Mouse (Mus musculus) hindbrain, embryonic 14.5 days (tissue): Measurements from ENCODE around the gene Mrpl57. TPM values are rescaled to one million over a fixed set of nuclear protein-coding genes. Genes with fewer than 3 reads are reported as not detected.
"Not testable (repeated sequence)": the region's sequence is repeated elsewhere in the genome, so short reads cannot be mapped to it uniquely, and the experiment has no call there.

ENCODE experiments used
- ATAC-seq: fragments of 200-750 bp; cut with Nextera tagmentation; 2 replicates; pipeline ENCODE4 v1.8.0; 2017; ENCODE audit warnings: moderate number of reproducible peaks, mild to moderate bottlenecking, moderate TSS enrichment, moderate library complexity; ENCODE audit not compliant: low FRiP score
- DNase-seq: peaks from one replicate; pipeline ENCODE4 v3.0.0-alpha.2; 2015; ENCODE audit warnings: low spot score
- H3K27ac ChIP-seq: fragments of 300-500 bp; sonication (generic); 2 replicates; pipeline ENCODE4 v1.5.1; 2014; ENCODE audit warnings: mild to moderate bottlenecking, moderate library complexity
- H3K27me3 ChIP-seq: fragments of 300-500 bp; sonication (generic); 2 replicates; pipeline ENCODE4 v1.6.1; 2014; ENCODE audit warnings: mild to moderate bottlenecking, low read length, mixed read lengths; ENCODE audit not compliant: control insufficient read depth, insufficient read depth
- H3K36me3 ChIP-seq: fragments of 300-500 bp; sonication (generic); replicated peaks from 2 replicates; pipeline ENCODE4 v1.6.1; 2014; ENCODE audit not compliant: control insufficient read depth, insufficient read depth
- H3K4me1 ChIP-seq: fragments of 300-500 bp; sonication (generic); replicated peaks from 2 replicates; pipeline ENCODE4 v1.6.1; 2014; ENCODE audit warnings: antibody characterized with exemption, low read length, mixed read lengths; ENCODE audit not compliant: control insufficient read depth, insufficient read depth
- H3K4me2 ChIP-seq: fragments of 300-500 bp; sonication (generic); replicated peaks from 2 replicates; pipeline ENCODE4 v1.6.1; 2014; ENCODE audit warnings: mild to moderate bottlenecking, moderate library complexity
- H3K4me3 ChIP-seq: fragments of 300-500 bp; sonication (generic); replicated peaks from 2 replicates; pipeline ENCODE4 v1.5.1; 2014; ENCODE audit warnings: mild to moderate bottlenecking, low read length
- H3K9ac ChIP-seq: fragments of 300-500 bp; sonication (generic); 2 replicates; pipeline ENCODE4 v1.6.1; 2014
- H3K9me3 ChIP-seq: fragments of 300-500 bp; sonication (generic); 2 replicates; pipeline ENCODE4 v1.6.1; 2016; ENCODE audit warnings: low read length; ENCODE audit not compliant: control insufficient read depth
- WGBS: fragments of 180-500 bp; shearing (Covaris S2); extraction: QIAGEN DNeasy Blood & Tissue Kit; methylation state at CpG from one replicate; pipeline ENCODE4 v1.1.7; 2014; 5-methylcytosine and 5-hydroxymethylcytosine counted together
- polyA plus RNA-seq: library from polyadenylated mRNA; unstranded; fragments of >200 nt; fragmentation: Nextera tagmentation; extraction: Ambion mirVana; gene quantifications from 2 replicates; pipeline ENCODE4 v1.2.1, GENCODE M21; 2014

Mrpl57 gene
- polyA plus RNA-seq, 1 experiment from 2014 or later, result 176 TPM

- no peak for DNase-seq
- H3K4me2 ChIP-seq, result no peak overlapping the region
- no peak overlapping the region for H3K4me3 ChIP-seq
- no peak overlapping the region for H3K9ac ChIP-seq
- no peaks in the 10 kb centered on the region for H3K4me1 ChIP-seq
- peaks cover 69% of the 10 kb centered on the region for H3K36me3 ChIP-seq
- H3K27me3 ChIP-seq, result no peaks in the 10 kb centered on the region
- no peak overlapping the region for H3K27ac ChIP-seq
- WGBS, result 84% methylated on average over 2 of the region's 2 CpGs
- no peaks in the 10 kb centered on the region for H3K9me3 ChIP-seq
- ATAC-seq, result no peak
Measured at GRCm38 (mm10) chr14:57852961-57853360, 26.9 kb downstream of the Mrpl57 start.

GRCm38 (mm10) chr14:57856037-57856436 lies 30.0 kb downstream of the Mrpl57 start:
- H3K4me3 ChIP-seq, H3K9me3 ChIP-seq, H3K27me3 ChIP-seq, H3K27ac ChIP-seq, H3K9ac ChIP-seq, H3K4me1 ChIP-seq, H3K4me2 ChIP-seq, DNase-seq, ATAC-seq: not testable (repeated sequence)
- peaks cover 68% of the 10 kb centered on the region for H3K36me3 ChIP-seq

- no peak overlapping the region for H3K27ac ChIP-seq
- DNase-seq (no peak), ATAC-seq (no peak)
- peaks cover 60% of the 10 kb centered on the region for H3K36me3 ChIP-seq
- H3K4me3 ChIP-seq, result no peak overlapping the region
- H3K9ac ChIP-seq, result no peak overlapping the region
- no peaks in the 10 kb centered on the region for H3K27me3 ChIP-seq
- H3K9me3 ChIP-seq, result no peaks in the 10 kb centered on the region
- 90% methylated on average over 2 of the region's 2 CpGs for WGBS
- H3K4me2 ChIP-seq, result no peak overlapping the region
- H3K4me1 ChIP-seq, result no peaks in the 10 kb centered on the region
Measured at GRCm38 (mm10) chr14:57858601-57859000, 32.6 kb downstream of the Mrpl57 start.

GRCm38 (mm10) chr14:57859520-57859919 lies 33.5 kb downstream of the Mrpl57 start:
- Histone ChIP-seq H3K9ac (no peak overlapping the region), H3K27me3 (no peaks in the 10 kb centered on the region), H3K27ac (no peak overlapping the region), H3K9me3 (no peaks in the 10 kb centered on the region), H3K4me3 (no peak overlapping the region), H3K4me1 (no peaks in the 10 kb centered on the region), H3K36me3 (peaks cover 62% of the 10 kb centered on the region), H3K4me2 (no peak overlapping the region)
- ATAC-seq (no peak), DNase-seq (no peak)

GRCm38 (mm10) chr14:57861987-57862412 lies 36.0 kb downstream of the Mrpl57 start:
- Histone ChIP-seq H3K9me3 (no peaks in the 10 kb centered on the region), H3K9ac (no peak overlapping the region), H3K4me2 (no peak overlapping the region), H3K4me3 (no peak overlapping the region), H3K27me3 (no peaks in the 10 kb centered on the region), H3K36me3 (peaks cover 57% of the 10 kb centered on the region), H3K4me1 (no peaks in the 10 kb centered on the region), H3K27ac (no peak overlapping the region)
- WGBS, result 96% methylated on average over 4 of the region's 4 CpGs
- no peak for DNase-seq
- no peak for ATAC-seq

- DNase-seq (no peak), ATAC-seq (no peak)
- Histone ChIP-seq H3K36me3 (peaks cover 50% of the 10 kb centered on the region), H3K9me3 (no peaks in the 10 kb centered on the region), H3K27ac (no peak overlapping the region), H3K4me3 (no peak overlapping the region), H3K9ac (no peak overlapping the region), H3K4me2 (no peak overlapping the region), H3K27me3 (no peaks in the 10 kb centered on the region), H3K4me1 (no peaks in the 10 kb centered on the region)
- WGBS, result 86% methylated on average over 2 of the region's 2 CpGs
Measured at GRCm38 (mm10) chr14:57863129-57863528, 37.1 kb downstream of the Mrpl57 start.

- DNase-seq (no peak), ATAC-seq (no peak)
- Histone ChIP-seq H3K27ac (no peak overlapping the region), H3K27me3 (no peaks in the 10 kb centered on the region), H3K36me3 (peaks cover 54% of the 10 kb centered on the region), H3K4me1 (no peaks in the 10 kb centered on the region), H3K4me3 (no peak overlapping the region), H3K4me2 (no peak overlapping the region), H3K9ac (no peak overlapping the region), H3K9me3 (no peaks in the 10 kb centered on the region)
- WGBS, result 89% methylated on average over 3 of the region's 3 CpGs
Measured at GRCm38 (mm10) chr14:57865256-57865655, 39.2 kb downstream of the Mrpl57 start.

GRCm38 (mm10) chr14:57866676-57867276 lies 40.7 kb downstream of the Mrpl57 start:
- Histone ChIP-seq H3K4me3 (no peak overlapping the region), H3K27ac (no peak overlapping the region), H3K9me3 (no peaks in the 10 kb centered on the region), H3K9ac (no peak overlapping the region), H3K4me1 (no peaks in the 10 kb centered on the region), H3K4me2 (no peak overlapping the region), H3K27me3 (no peaks in the 10 kb centered on the region), H3K36me3 (peaks cover 59% of the 10 kb centered on the region)
- no peak for DNase-seq
- ATAC-seq, result no peak
- 98% methylated on average over 3 of the region's 3 CpGs for WGBS

- Histone ChIP-seq H3K27me3 (no peaks in the 10 kb centered on the region), H3K4me1 (no peaks in the 10 kb centered on the region; the same call in none of the 2 replicates), H3K4me3 (no peak overlapping the region), H3K9me3 (no peaks in the 10 kb centered on the region), H3K4me2 (no peak overlapping the region), H3K36me3 (peaks cover 17% of the 10 kb centered on the region), H3K27ac (no peak overlapping the region), H3K9ac (no peak overlapping the region)
- DNase-seq (no peak), ATAC-seq (no peak)
- 95% methylated on average over 9 of the region's 9 CpGs for WGBS
Measured at GRCm38 (mm10) chr14:57877921-57878320, 51.9 kb downstream of the Mrpl57 start.
